Mouse (Mus musculus): ENCODE measurements around the gene Olfr1297. TPM values are rescaled to one million over a fixed set of nuclear protein-coding genes. Genes with fewer than 3 reads are reported as not detected.

Gene Olfr1297
- polyA plus RNA-seq (2015; fragmentation: Nextera tagmentation; extraction: Ambion mirVana): not detected in 2 replicates

DNA sequence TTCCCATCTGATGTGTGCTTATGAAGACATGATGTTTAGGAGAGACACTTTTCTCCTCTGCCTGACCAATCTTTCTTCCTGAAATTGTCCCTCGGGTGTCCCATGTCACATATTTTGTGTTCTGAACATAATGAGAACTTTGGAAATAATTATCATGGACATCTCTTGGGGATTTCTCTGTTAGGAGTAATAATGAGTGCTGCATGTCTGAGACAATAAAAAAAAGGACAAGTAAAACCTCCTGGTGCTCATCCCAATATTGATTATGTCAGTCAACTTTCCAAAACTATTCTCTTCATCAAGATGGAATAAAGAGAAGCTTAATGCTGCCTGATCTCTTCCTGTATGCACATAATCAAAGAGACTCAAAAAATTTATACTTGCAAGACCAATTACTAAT lies at the start of gene Olfr1297:
Gene Olfr1297 (minus strand): TSS at position 101 of the 400 bp plus-strand sequence.
- ATAC-seq (replicated peaks): no peak
- WGBS: 73% methylated on average over 1 of the region's 1 CpGs
- Histone ChIP-seq H3K4me1 (no peaks in the 10 kb centered on the region), H3K36me3 (no peaks in the 10 kb centered on the region), H3K27ac (replicated peaks) (no peak within 1 kb of the TSS), H3K9ac (replicated peaks) (no peak within 1 kb of the TSS), H3K27me3 (no peaks in the 10 kb centered on the region), H3K9me3 (no peaks in the 10 kb centered on the region), H3K4me2 (replicated peaks) (no peak within 1 kb of the TSS), H3K4me3 (no peak within 1 kb of the TSS)

DNA sequence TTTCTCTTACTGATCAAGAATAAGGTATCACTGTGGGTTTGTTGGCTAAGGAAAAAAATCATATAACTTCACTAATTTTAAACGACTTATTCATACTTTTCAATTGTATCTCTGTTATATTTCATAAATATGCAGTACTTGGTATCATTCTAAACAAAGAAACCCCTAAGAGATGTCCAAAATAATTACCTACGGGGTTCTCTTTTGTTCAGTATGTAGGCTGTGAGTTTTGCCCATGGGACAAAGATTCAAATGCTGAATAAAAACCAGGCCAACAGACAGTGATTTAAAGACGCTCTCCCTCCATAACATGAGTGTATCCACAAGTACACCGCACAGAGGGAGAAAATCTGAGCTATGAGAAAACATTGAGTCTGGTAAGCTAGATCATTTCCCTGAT lies 34.8 kb upstream of the Olfr1297 start, which contains the start of gene Olfr1299:
Gene Olfr1299 (plus strand): TSS at position 301 of the 400 bp plus-strand sequence.
- 80% methylated on average over 4 of the region's 4 CpGs for WGBS
- Histone ChIP-seq H3K4me2 (replicated peaks) (no peak within 1 kb of the TSS), H3K4me1 (no peaks in the 10 kb centered on the region)

DNA sequence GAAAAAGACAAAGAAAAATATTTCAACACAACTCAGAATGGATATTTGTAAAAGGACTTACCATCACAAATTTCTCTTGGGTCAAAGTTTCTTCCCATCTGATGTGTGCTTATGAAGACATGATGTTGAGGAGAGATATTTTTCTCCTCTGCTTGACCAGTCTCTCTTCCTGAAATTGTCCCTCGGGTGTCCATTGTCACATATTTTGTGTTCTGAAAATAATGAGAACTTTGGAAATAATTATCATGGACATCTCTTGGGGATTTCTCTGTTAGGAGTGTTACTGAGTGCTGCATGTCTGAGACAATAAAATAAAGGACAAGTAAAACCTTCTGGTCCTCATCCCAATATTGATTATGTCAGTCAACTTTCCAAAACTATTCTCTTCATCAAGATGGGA lies 22.8 kb upstream of the Olfr1297 start, which contains the start of gene Olfr1298:
Gene Olfr1298 (minus strand): TSS at position 101 of the 400 bp plus-strand sequence.
- Histone ChIP-seq H3K4me2 (replicated peaks) (no peak within 1 kb of the TSS), H3K9ac (replicated peaks) (no peak within 1 kb of the TSS), H3K36me3 (no peaks in the 10 kb centered on the region), H3K4me1 (no peaks in the 10 kb centered on the region), H3K9me3 (no peaks in the 10 kb centered on the region), H3K4me3 (no peak within 1 kb of the TSS), H3K27ac (replicated peaks) (no peak within 1 kb of the TSS), H3K27me3 (no peaks in the 10 kb centered on the region)
- WGBS: 88% methylated on average over 1 of the region's 1 CpGs
- no peak for ATAC-seq (replicated peaks)

More for the DNA sequence above, 34.8 kb upstream of the Olfr1297 start, which contains the start of gene Olfr1299:
- ATAC-seq (replicated peaks): no peak
- Histone ChIP-seq H3K9ac (replicated peaks) (no peak within 1 kb of the TSS), H3K36me3 (no peaks in the 10 kb centered on the region), H3K27me3 (no peaks in the 10 kb centered on the region), H3K4me3 (no peak within 1 kb of the TSS), H3K9me3 (no peaks in the 10 kb centered on the region), H3K27ac (replicated peaks) (no peak within 1 kb of the TSS)

DNA sequence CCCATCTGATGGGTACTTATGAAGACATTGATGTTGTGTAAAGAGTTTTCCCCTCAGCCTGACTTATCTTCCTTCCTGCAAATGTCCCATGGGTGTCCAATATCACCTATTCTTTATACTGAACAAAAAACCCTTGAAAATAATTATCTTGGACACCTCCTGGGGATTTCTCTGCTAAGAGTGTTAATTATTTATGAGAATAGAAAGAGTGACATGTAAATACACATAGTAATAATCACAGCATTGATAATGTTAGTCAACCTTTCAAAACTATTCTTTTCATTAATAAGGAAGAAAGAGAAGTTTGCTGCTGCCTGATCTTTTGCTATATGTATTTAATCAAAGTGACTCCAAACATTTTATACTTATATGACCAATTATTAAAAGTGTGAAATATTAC lies 56.7 kb downstream of the Olfr1297 start, which contains the start of gene Olfr1295:
Gene Olfr1295 (minus strand): TSS at position 101 of the 400 bp plus-strand sequence.
- Histone ChIP-seq H3K27me3 (no peaks in the 10 kb centered on the region), H3K27ac (replicated peaks) (no peak within 1 kb of the TSS), H3K4me1 (no peaks in the 10 kb centered on the region), H3K36me3 (no peaks in the 10 kb centered on the region), H3K9me3 (no peaks in the 10 kb centered on the region), H3K4me2 (replicated peaks) (no peak within 1 kb of the TSS), H3K9ac (replicated peaks) (no peak within 1 kb of the TSS), H3K4me3 (no peak within 1 kb of the TSS)
- no peak for ATAC-seq (replicated peaks)

Other genes with a start within 250 kb of the Olfr1297 start
- gene Olfr1286, start 203.4 kb downstream of the Olfr1297 start, polyA plus RNA-seq (2015; fragmentation: Nextera tagmentation; extraction: Ambion mirVana): not detected in 2 replicates
- not detected in 2 replicates for gene Olfr1287, start 177.4 kb downstream of the Olfr1297 start, polyA plus RNA-seq (2015; fragmentation: Nextera tagmentation; extraction: Ambion mirVana)
- not detected in 2 replicates for gene Olfr1288, start 152.4 kb downstream of the Olfr1297 start, polyA plus RNA-seq (2015; fragmentation: Nextera tagmentation; extraction: Ambion mirVana)
- not detected in 2 replicates for gene Olfr1289, start 145.7 kb downstream of the Olfr1297 start, polyA plus RNA-seq (2015; fragmentation: Nextera tagmentation; extraction: Ambion mirVana)
- gene Olfr1290, start 132.7 kb downstream of the Olfr1297 start, polyA plus RNA-seq (2015; fragmentation: Nextera tagmentation; extraction: Ambion mirVana): not detected in 2 replicates
- not detected in 2 replicates for gene Olfr1291-ps1, start 129.3 kb downstream of the Olfr1297 start, polyA plus RNA-seq (2015; fragmentation: Nextera tagmentation; extraction: Ambion mirVana)
- not detected in 2 replicates for gene Olfr1293-ps, start 101.3 kb downstream of the Olfr1297 start, polyA plus RNA-seq (2015; fragmentation: Nextera tagmentation; extraction: Ambion mirVana)
- gene Olfr1294, start 86.2 kb downstream of the Olfr1297 start, polyA plus RNA-seq (2015; fragmentation: Nextera tagmentation; extraction: Ambion mirVana): not detected in 2 replicates
- gene Olfr1295, start 56.8 kb downstream of the Olfr1297 start, polyA plus RNA-seq (2015; fragmentation: Nextera tagmentation; extraction: Ambion mirVana): not detected in 2 replicates
- gene Olfr1298, start 22.7 kb upstream of the Olfr1297 start, polyA plus RNA-seq (2015; fragmentation: Nextera tagmentation; extraction: Ambion mirVana): not detected in 2 replicates
- gene Olfr1299, start 34.9 kb upstream of the Olfr1297 start, polyA plus RNA-seq (2015; fragmentation: Nextera tagmentation; extraction: Ambion mirVana): not detected in 2 replicates
- gene Olfr1301, start 124.5 kb upstream of the Olfr1297 start, polyA plus RNA-seq (2015; fragmentation: Nextera tagmentation; extraction: Ambion mirVana): not detected in 2 replicates
- gene Olfr1302, start 150.9 kb upstream of the Olfr1297 start, polyA plus RNA-seq (2015; fragmentation: Nextera tagmentation; extraction: Ambion mirVana): not detected in 2 replicates
- not detected in 2 replicates for gene Olfr1303, start 193.8 kb upstream of the Olfr1297 start, polyA plus RNA-seq (2015; fragmentation: Nextera tagmentation; extraction: Ambion mirVana)

Measured in forebrain, embryonic 15.5 days (tissue).